Mouse (Mus musculus) naive thymus-derived CD4-positive, alpha-beta T cell, adult 2 months (primary cell): ENCODE data around the gene Cmtr1.

Experiments
- DNase-seq: peaks from one replicate; pipeline ENCODE4 v3.0.0-alpha.2; 2011; ENCODE audit warnings: low read depth

Cmtr1 gene

GRCm38 (mm10) chr17:29736448-29737014, 76.1 kb downstream of the Cmtr1 start:
- DNase-seq = no peak

GRCm38 (mm10) chr17:29737849-29738804, 77.7 kb downstream of the Cmtr1 start:
- no peak for DNase-seq

- no peak for DNase-seq
Measured at GRCm38 (mm10) chr17:29747466-29747865, 87.1 kb downstream of the Cmtr1 start.

GRCm38 (mm10) chr17:29754510-29754909, 94.1 kb downstream of the Cmtr1 start:
- DNase-seq = no peak
